ENCODE assay signal across 8 mouse cellular contexts in the genomic region with DNA sequence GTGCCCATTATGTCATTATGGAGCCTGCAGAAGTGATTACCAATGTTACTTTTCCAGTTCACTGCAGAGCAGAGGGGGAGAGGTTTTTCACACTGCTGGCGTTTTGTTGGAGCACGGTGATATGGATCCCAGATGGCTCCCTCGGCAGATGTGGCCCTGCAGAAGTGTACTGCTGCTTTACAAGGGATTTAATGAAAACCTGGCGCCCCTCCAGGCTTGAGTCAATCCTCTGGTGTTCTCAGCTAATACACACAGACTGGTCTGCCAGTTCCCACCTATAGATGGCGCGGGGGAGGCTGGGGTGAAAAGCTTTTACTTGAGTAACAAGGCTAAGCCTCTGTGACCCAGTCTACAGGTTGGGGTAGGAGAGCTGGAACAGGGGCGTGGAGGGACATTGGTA.
DNase-seq lines count a peak whose midpoint lies in the region; ATAC-seq and TF ChIP-seq lines count a peak whose summit lies in the region.

No protein-coding gene starts in this region.

- H3K4me3 ChIP-seq in kidney, postnatal 0 days (replicated peaks; ENCODE audit: low read depth, low read length): no peak overlapping the region
- H3K4me3 ChIP-seq in kidney, embryonic 15.5 days (replicated peaks): no peak overlapping the region
- no peak overlapping the region for H3K4me3 ChIP-seq in forebrain, embryonic 10.5 days
- no peak overlapping the region for H3K4me3 ChIP-seq in hindbrain, embryonic 16.5 days (ENCODE audit: low read length)

- 51% methylated on average over 7 of the region's 7 CpGs for WGBS in kidney, postnatal 0 days
- WGBS in kidney, embryonic 15.5 days: 53% methylated on average over 7 of the region's 7 CpGs
- WGBS in forebrain, embryonic 10.5 days: 70% methylated on average over 7 of the region's 7 CpGs
- WGBS in hindbrain, embryonic 16.5 days: 48% methylated on average over 7 of the region's 7 CpGs

- ATAC-seq in kidney, postnatal 0 days (replicated peaks; ENCODE audit: low FRiP score, low read depth): no peak
- ATAC-seq in kidney, embryonic 15.5 days (replicated peaks; ENCODE audit: low FRiP score): no peak
- peak; percentile 34; the same call in 1 of the 2 replicates for ATAC-seq in hindbrain, embryonic 16.5 days
- no peak for ATAC-seq in CD4-positive, CD25-positive, alpha-beta regulatory T cell, adult 4 months

- H3K36me3 ChIP-seq in kidney, postnatal 0 days (ENCODE audit: insufficient read depth, low read length): no peaks in the 10 kb centered on the region
- no peaks in the 10 kb centered on the region for H3K36me3 ChIP-seq in kidney, embryonic 15.5 days
- H3K36me3 ChIP-seq in forebrain, embryonic 10.5 days (replicated peaks): no peaks in the 10 kb centered on the region
- H3K36me3 ChIP-seq in hindbrain, embryonic 16.5 days (ENCODE audit: control insufficient read depth, insufficient read depth, low read length): no peaks in the 10 kb centered on the region

- H3K27ac ChIP-seq in kidney, postnatal 0 days: no peak overlapping the region
- H3K27ac ChIP-seq in kidney, embryonic 15.5 days: no peak overlapping the region
- 0 out of 2 replicates have a peak overlapping the region, but pooled peaks have one; percentile 1 for H3K27ac ChIP-seq in forebrain, embryonic 10.5 days
- H3K27ac ChIP-seq in hindbrain, embryonic 16.5 days (ENCODE audit: low read depth, low read length): no peak overlapping the region

- H3K4me1 ChIP-seq in kidney, postnatal 0 days (replicated peaks; ENCODE audit: insufficient read depth, low read length): no peaks in the 10 kb centered on the region
- H3K4me1 ChIP-seq in kidney, embryonic 15.5 days: peaks cover 20% of the 10 kb centered on the region
- peaks cover 25% of the 10 kb centered on the region for H3K4me1 ChIP-seq in forebrain, embryonic 10.5 days
- no peaks in the 10 kb centered on the region for H3K4me1 ChIP-seq in hindbrain, embryonic 16.5 days (ENCODE audit: control insufficient read depth, insufficient read depth, low read depth, low read length)

- peak; percentile 42 for TF ChIP-seq CTCF in kidney, postnatal 0 days (IDR thresholded peaks at IDR 0.05; ENCODE audit: low read depth)

- H3K27me3 ChIP-seq in kidney, postnatal 0 days (ENCODE audit: insufficient read depth, low read length): no peaks in the 10 kb centered on the region
- H3K27me3 ChIP-seq in kidney, embryonic 15.5 days: no peaks in the 10 kb centered on the region
- no peaks in the 10 kb centered on the region for H3K27me3 ChIP-seq in forebrain, embryonic 10.5 days (ENCODE audit: poor library complexity, severe bottlenecking)
- H3K27me3 ChIP-seq in hindbrain, embryonic 16.5 days (replicated peaks; ENCODE audit: control insufficient read depth, insufficient read depth, low read length): no peaks in the 10 kb centered on the region

- H3K9ac ChIP-seq in kidney, postnatal 0 days (ENCODE audit: low read depth, low read length): no peak overlapping the region
- no peak overlapping the region for H3K9ac ChIP-seq in kidney, embryonic 15.5 days
- no peak overlapping the region for H3K9ac ChIP-seq in hindbrain, embryonic 16.5 days (ENCODE audit: low read depth, low read length)

- H3K4me2 ChIP-seq in kidney, postnatal 0 days (ENCODE audit: low read length): no peak overlapping the region
- no peak overlapping the region for H3K4me2 ChIP-seq in kidney, embryonic 15.5 days
- H3K4me2 ChIP-seq in hindbrain, embryonic 16.5 days (ENCODE audit: low read length): no peak overlapping the region

- no peaks in the 10 kb centered on the region for H3K9me3 ChIP-seq in kidney, postnatal 0 days (replicated peaks; ENCODE audit: low read length)
- no peaks in the 10 kb centered on the region for H3K9me3 ChIP-seq in kidney, embryonic 15.5 days (replicated peaks)
- H3K9me3 ChIP-seq in forebrain, embryonic 10.5 days: no peaks in the 10 kb centered on the region
- no peaks in the 10 kb centered on the region for H3K9me3 ChIP-seq in hindbrain, embryonic 16.5 days (ENCODE audit: control insufficient read depth, low read length)

- DNase-seq in kidney, postnatal 0 days (ENCODE audit: low spot score): peak; percentile 55
- DNase-seq in Muller cell, postnatal 12 days (ENCODE audit: inconsistent ontology term): peak; percentile 65
- no peak for DNase-seq in forebrain, embryonic 10.5 days (ENCODE audit: extremely low spot score, low spot score)
- DNase-seq in retina, postnatal 1 day: peak; percentile 94
- no peak for DNase-seq in spleen, postnatal 14 days (ENCODE audit: low spot score in 2 of 2)

Comparison
In these comparisons a context has a peak if more than half of its experiments do, and no peak if none do; other contexts are left out.
1. DNase-seq: peak in kidney, postnatal 0 days (single experiment), Muller cell, postnatal 12 days (single experiment) and retina, postnatal 1 day (single experiment); none in forebrain, embryonic 10.5 days (single experiment) and spleen, postnatal 14 days (0 of 2).